Mouse (Mus musculus): ENCODE results near the gene Sema3d. TPM values are rescaled to one million over a fixed set of nuclear protein-coding genes. Genes with fewer than 3 reads are reported as not detected.

Sema3d gene
- polyA plus RNA-seq, 1 experiment from 2014 or later = 1.7 TPM

GRCm38 (mm10) chr5:12475639-12475916 is 92.4 kb downstream of the Sema3d start:
- DNase-seq (no peak), ATAC-seq (ENCODE audit: low FRiP score, low TSS enrichment) (no peak)
- H3K9me3 ChIP-seq (ENCODE audit: control insufficient read depth, low read length) = no peaks in the 10 kb centered on the region
- H3K4me3 ChIP-seq (replicated peaks; ENCODE audit: low read depth, low read length) = no peak overlapping the region
- H3K27me3 ChIP-seq (ENCODE audit: control insufficient read depth, insufficient read depth, low read length) = no peaks in the 10 kb centered on the region
- H3K27ac ChIP-seq (replicated peaks; ENCODE audit: low read depth, low read length) = no peak overlapping the region
- no peak overlapping the region for H3K9ac ChIP-seq (replicated peaks; ENCODE audit: low read length)
- no peaks in the 10 kb centered on the region for H3K36me3 ChIP-seq (ENCODE audit: control insufficient read depth, insufficient read depth, low read length)
- H3K4me1 ChIP-seq (ENCODE audit: control insufficient read depth, insufficient read depth, low read length) = no peaks in the 10 kb centered on the region
- H3K4me2 ChIP-seq (ENCODE audit: low read length) = no peak overlapping the region
- WGBS = 66% methylated on average over 4 of the region's 4 CpGs

GRCm38 (mm10) chr5:12487926-12488325 is 104.7 kb downstream of the Sema3d start:
- H3K4me2 ChIP-seq (ENCODE audit: low read length) = no peak overlapping the region
- H3K9ac ChIP-seq (replicated peaks; ENCODE audit: low read length) = no peak overlapping the region
- no peaks in the 10 kb centered on the region for H3K36me3 ChIP-seq (ENCODE audit: control insufficient read depth, insufficient read depth, low read length)
- H3K4me1 ChIP-seq (ENCODE audit: control insufficient read depth, insufficient read depth, low read length) = no peaks in the 10 kb centered on the region
- H3K27ac ChIP-seq (replicated peaks; ENCODE audit: low read depth, low read length) = no peak overlapping the region
- H3K27me3 ChIP-seq (ENCODE audit: control insufficient read depth, insufficient read depth, low read length) = no peaks in the 10 kb centered on the region
- no peak overlapping the region for H3K4me3 ChIP-seq (replicated peaks; ENCODE audit: low read depth, low read length)
- WGBS = 83% methylated on average over 2 of the region's 2 CpGs
- ATAC-seq (ENCODE audit: low FRiP score, low TSS enrichment) (no peak), DNase-seq (no peak)
- no peaks in the 10 kb centered on the region for H3K9me3 ChIP-seq (ENCODE audit: control insufficient read depth, low read length)

- DNase-seq (no peak), ATAC-seq (ENCODE audit: low FRiP score, low TSS enrichment) (no peak)
- H3K4me2 ChIP-seq (ENCODE audit: low read length) = no peak overlapping the region
These were observed 108.5 kb downstream of the Sema3d start for GRCm38 (mm10) chr5:12491704-12492103.

GRCm38 (mm10) chr5:12498227-12498928 is 115.2 kb downstream of the Sema3d start:
- Histone ChIP-seq H3K36me3 (ENCODE audit: control insufficient read depth, insufficient read depth, low read length) (no peaks in the 10 kb centered on the region), H3K27ac (replicated peaks; ENCODE audit: low read depth, low read length) (no peak overlapping the region), H3K27me3 (ENCODE audit: control insufficient read depth, insufficient read depth, low read length) (no peaks in the 10 kb centered on the region), H3K9ac (replicated peaks; ENCODE audit: low read length) (no peak overlapping the region), H3K4me3 (replicated peaks; ENCODE audit: low read depth, low read length) (no peak overlapping the region), H3K9me3 (ENCODE audit: control insufficient read depth, low read length) (no peaks in the 10 kb centered on the region), H3K4me1 (ENCODE audit: control insufficient read depth, insufficient read depth, low read length) (0 out of 2 replicates have a peak, but pooled peaks cover 6% of the 10 kb centered on the region), H3K4me2 (ENCODE audit: low read length) (no peak overlapping the region)
- WGBS = 26% methylated on average over 6 of the region's 6 CpGs
- peak; percentile 31 for DNase-seq
- peak; percentile 66 for ATAC-seq (ENCODE audit: low FRiP score, low TSS enrichment)

More at GRCm38 (mm10) chr5:12491704-12492103, 108.5 kb downstream of the Sema3d start:
- Histone ChIP-seq H3K9ac (replicated peaks; ENCODE audit: low read length) (no peak overlapping the region), H3K36me3 (ENCODE audit: control insufficient read depth, insufficient read depth, low read length) (no peaks in the 10 kb centered on the region), H3K4me3 (replicated peaks; ENCODE audit: low read depth, low read length) (no peak overlapping the region), H3K27ac (replicated peaks; ENCODE audit: low read depth, low read length) (no peak overlapping the region), H3K27me3 (ENCODE audit: control insufficient read depth, insufficient read depth, low read length) (no peaks in the 10 kb centered on the region), H3K4me1 (ENCODE audit: control insufficient read depth, insufficient read depth, low read length) (no peaks in the 10 kb centered on the region), H3K9me3 (ENCODE audit: control insufficient read depth, low read length) (no peaks in the 10 kb centered on the region)
- 80% methylated on average over 1 of the region's 1 CpGs for WGBS

GRCm38 (mm10) chr5:12499037-12499436 is 115.9 kb downstream of the Sema3d start:
- Histone ChIP-seq H3K4me3 (replicated peaks; ENCODE audit: low read depth, low read length) (no peak overlapping the region), H3K27ac (replicated peaks; ENCODE audit: low read depth, low read length) (no peak overlapping the region), H3K4me2 (ENCODE audit: low read length) (no peak overlapping the region), H3K27me3 (ENCODE audit: control insufficient read depth, insufficient read depth, low read length) (no peaks in the 10 kb centered on the region), H3K4me1 (ENCODE audit: control insufficient read depth, insufficient read depth, low read length) (0 out of 2 replicates have a peak, but pooled peaks cover 6% of the 10 kb centered on the region), H3K36me3 (ENCODE audit: control insufficient read depth, insufficient read depth, low read length) (no peaks in the 10 kb centered on the region), H3K9me3 (ENCODE audit: control insufficient read depth, low read length) (no peaks in the 10 kb centered on the region), H3K9ac (replicated peaks; ENCODE audit: low read length) (no peak overlapping the region)
- no peak for DNase-seq
- 0 out of 2 replicates have a peak, but pooled peaks have one; percentile 3 for ATAC-seq (ENCODE audit: low FRiP score, low TSS enrichment)
- WGBS = 86% methylated on average over 5 of the region's 5 CpGs

GRCm38 (mm10) chr5:12499791-12500504 is 116.8 kb downstream of the Sema3d start:
- Histone ChIP-seq H3K9me3 (ENCODE audit: control insufficient read depth, low read length) (no peaks in the 10 kb centered on the region), H3K9ac (replicated peaks; ENCODE audit: low read length) (no peak overlapping the region), H3K4me2 (ENCODE audit: low read length) (no peak overlapping the region), H3K4me3 (replicated peaks; ENCODE audit: low read depth, low read length) (no peak overlapping the region), H3K4me1 (ENCODE audit: control insufficient read depth, insufficient read depth, low read length) (0 out of 2 replicates have a peak, but pooled peaks cover 6% of the 10 kb centered on the region), H3K36me3 (ENCODE audit: control insufficient read depth, insufficient read depth, low read length) (no peaks in the 10 kb centered on the region), H3K27me3 (ENCODE audit: control insufficient read depth, insufficient read depth, low read length) (no peaks in the 10 kb centered on the region), H3K27ac (replicated peaks; ENCODE audit: low read depth, low read length) (no peak overlapping the region)
- DNase-seq (no peak), ATAC-seq (ENCODE audit: low FRiP score, low TSS enrichment) (no peak)
- 93% methylated on average over 6 of the region's 6 CpGs for WGBS

GRCm38 (mm10) chr5:12512471-12512870 is 129.3 kb downstream of the Sema3d start:
- Histone ChIP-seq H3K4me3 (replicated peaks; ENCODE audit: low read depth, low read length) (no peak overlapping the region), H3K9ac (replicated peaks; ENCODE audit: low read length) (no peak overlapping the region), H3K4me2 (ENCODE audit: low read length) (no peak overlapping the region), H3K4me1 (ENCODE audit: control insufficient read depth, insufficient read depth, low read length) (no peaks in the 10 kb centered on the region), H3K27ac (replicated peaks; ENCODE audit: low read depth, low read length) (no peak overlapping the region), H3K27me3 (ENCODE audit: control insufficient read depth, insufficient read depth, low read length) (no peaks in the 10 kb centered on the region), H3K36me3 (ENCODE audit: control insufficient read depth, insufficient read depth, low read length) (no peaks in the 10 kb centered on the region), H3K9me3 (ENCODE audit: control insufficient read depth, low read length) (no peaks in the 10 kb centered on the region)
- ATAC-seq (ENCODE audit: low FRiP score, low TSS enrichment) = no peak
- 78% methylated on average over 1 of the region's 1 CpGs for WGBS
- no peak for DNase-seq

- 87% methylated on average over 4 of the region's 4 CpGs for WGBS
- no peaks in the 10 kb centered on the region for H3K9me3 ChIP-seq (ENCODE audit: control insufficient read depth, low read length)
These were observed 132.1 kb downstream of the Sema3d start for GRCm38 (mm10) chr5:12515283-12515682.

More at GRCm38 (mm10) chr5:12515283-12515682, 132.1 kb downstream of the Sema3d start:
- Histone ChIP-seq H3K4me3 (replicated peaks; ENCODE audit: low read depth, low read length) (no peak overlapping the region), H3K4me2 (ENCODE audit: low read length) (no peak overlapping the region), H3K27ac (replicated peaks; ENCODE audit: low read depth, low read length) (no peak overlapping the region), H3K27me3 (ENCODE audit: control insufficient read depth, insufficient read depth, low read length) (no peaks in the 10 kb centered on the region), H3K9ac (replicated peaks; ENCODE audit: low read length) (no peak overlapping the region), H3K4me1 (ENCODE audit: control insufficient read depth, insufficient read depth, low read length) (no peaks in the 10 kb centered on the region), H3K36me3 (ENCODE audit: control insufficient read depth, insufficient read depth, low read length) (no peaks in the 10 kb centered on the region)
- no peak for DNase-seq
- ATAC-seq (ENCODE audit: low FRiP score, low TSS enrichment) = no peak

All from midbrain, embryonic 14.5 days (tissue).